Mouse (Mus musculus) heart, embryonic 14.5 days (tissue): Measurements from ENCODE around the gene B9d1. TPM values are rescaled to one million over a fixed set of nuclear protein-coding genes. Genes with fewer than 3 reads are reported as not detected.

Experiments
- polyA plus RNA-seq: library from polyadenylated mRNA; unstranded; fragments of >200 nt; fragmentation: Nextera tagmentation; extraction: Ambion mirVana; gene quantifications from 2 replicates; pipeline ENCODE4 v1.2.1, GENCODE M21; 2014

Gene B9d1
- polyA plus RNA-seq, 1 experiment from 2014 or later = 13.3 TPM

Other genes starting within 250 kb of the B9d1 start
- gene Aldh3a2, start 237.7 kb upstream of the B9d1 start, polyA plus RNA-seq = 35.7 and 43.8 TPM in 2 replicates
- gene Slc47a2, start 162.3 kb upstream of the B9d1 start, polyA plus RNA-seq = 0.35 TPM in 1 of 2 replicates, not detected in the other
- gene Slc47a1, start 126.8 kb upstream of the B9d1 start, polyA plus RNA-seq = 22.0 and 25.3 TPM in 2 replicates
- gene Rnf112, start 51.0 kb upstream of the B9d1 start, polyA plus RNA-seq = 0.15 TPM in 1 of 2 replicates, not detected in the other
- 123 and 146 TPM in 2 replicates for gene Mfap4, start 19.7 kb upstream of the B9d1 start, polyA plus RNA-seq
- 18.6 and 23.2 TPM in 2 replicates for gene Mapk7, start 10.7 kb upstream of the B9d1 start, polyA plus RNA-seq
- gene Epn2, start 74.5 kb downstream of the B9d1 start, polyA plus RNA-seq = 23.9 and 24.9 TPM in 2 replicates
- 7.4 and 10.3 TPM in 2 replicates for gene Grap, start 148.1 kb downstream of the B9d1 start, polyA plus RNA-seq
- gene Fam83g, start 178.9 kb downstream of the B9d1 start, polyA plus RNA-seq = 0.58 and 0.93 TPM in 2 replicates
- gene Slc5a10, start 215.7 kb downstream of the B9d1 start, polyA plus RNA-seq = 0.13 TPM in 1 of 2 replicates, not detected in the other